Mouse (Mus musculus): ENCODE data around the gene Acoxl. TPM values are rescaled to one million over a fixed set of nuclear protein-coding genes. Genes with fewer than 3 reads are reported as not detected.

Acoxl gene
- polyA plus RNA-seq, 1 experiment = 1.7 TPM

DNA sequence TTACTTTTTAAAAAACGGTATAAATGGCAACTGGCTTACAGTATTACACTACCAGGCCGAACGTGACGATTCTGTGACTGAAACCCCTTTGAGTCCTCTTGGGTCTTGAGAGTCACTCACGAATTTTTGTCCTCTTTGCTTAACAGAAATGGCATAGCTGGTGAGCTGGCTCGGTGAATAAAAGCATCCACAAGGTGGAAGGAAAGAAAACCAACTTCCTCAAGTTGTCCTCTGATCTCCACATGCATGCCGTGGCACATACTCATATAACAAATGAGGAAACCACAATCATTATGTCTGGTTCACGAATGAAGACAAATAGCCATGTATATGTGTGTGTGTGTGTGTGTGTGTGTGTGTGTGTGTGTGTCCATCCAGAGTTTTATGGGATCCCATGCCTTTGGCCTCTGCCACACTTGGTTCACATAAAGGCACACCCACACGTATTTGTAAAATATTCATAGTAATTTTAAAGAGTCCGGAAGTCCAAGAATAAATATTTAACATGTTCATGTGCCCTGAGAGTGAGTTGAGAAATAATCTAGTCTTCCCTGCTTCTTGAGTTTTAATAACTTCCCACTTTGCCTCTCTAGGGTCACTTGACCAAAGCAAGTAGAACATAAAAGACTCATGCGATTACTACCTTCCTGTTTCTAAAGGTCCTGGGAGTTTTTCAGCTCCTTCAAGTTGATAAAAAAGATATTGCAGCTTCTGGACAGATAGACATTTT, 6.4 kb upstream of the Acoxl start:
- Histone ChIP-seq H3K27me3 (ENCODE audit: control insufficient read depth, insufficient read depth, low read length) (no peaks in the 10 kb centered on the region; the same call in 1 of the 2 replicates), H3K4me1 (replicated peaks; ENCODE audit: control insufficient read depth, insufficient read depth, low read length) (peaks cover 4% of the 10 kb centered on the region), H3K27ac (ENCODE audit: control insufficient read depth, insufficient read depth, low read length) (no peak overlapping the region), H3K4me3 (ENCODE audit: control insufficient read depth, insufficient read depth, low read length) (no peak overlapping the region), H3K36me3 (ENCODE audit: control insufficient read depth, insufficient read depth, low read length) (no peaks in the 10 kb centered on the region)
- 11% methylated on average over 11 of the region's 11 CpGs for WGBS
- no peak for TF ChIP-seq CTCF (IDR thresholded peaks at IDR 0.05; ENCODE audit: borderline replicate concordance, control insufficient read depth, extremely low read depth, insufficient read depth, low read length, poor library complexity)
- no peak for TF ChIP-seq POLR2A (IDR thresholded peaks at IDR 0.05; ENCODE audit: control insufficient read depth, extremely low read depth, insufficient read depth, low read length, poor library complexity)
- DNase-seq = no peak

DNA sequence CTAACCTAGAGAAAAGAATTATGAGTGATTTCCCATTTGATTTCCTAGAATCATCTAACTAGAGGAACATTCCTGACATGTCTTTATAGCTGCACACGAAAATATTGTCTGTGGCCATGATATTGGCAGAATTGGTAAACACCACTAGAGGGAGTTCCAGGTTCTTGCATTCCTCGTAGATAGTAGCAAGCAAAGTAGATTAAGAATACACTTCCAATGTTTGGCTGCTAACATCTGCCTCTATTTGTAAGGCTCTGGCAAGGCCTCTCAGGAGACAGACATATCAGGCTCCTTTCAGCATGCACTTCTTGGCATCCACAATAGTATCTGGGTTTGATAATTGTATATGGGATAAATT, 5.9 kb upstream of the Acoxl start:
- Histone ChIP-seq H3K27ac (ENCODE audit: control insufficient read depth, insufficient read depth, low read length) (no peak overlapping the region), H3K4me1 (replicated peaks; ENCODE audit: control insufficient read depth, insufficient read depth, low read length) (peaks cover 4% of the 10 kb centered on the region), H3K4me3 (ENCODE audit: control insufficient read depth, insufficient read depth, low read length) (no peak overlapping the region), H3K36me3 (ENCODE audit: control insufficient read depth, insufficient read depth, low read length) (no peaks in the 10 kb centered on the region), H3K27me3 (ENCODE audit: control insufficient read depth, insufficient read depth, low read length) (no peaks in the 10 kb centered on the region; the same call in 1 of the 2 replicates)
- peak; percentile 19 for DNase-seq
- 4% methylated on average over 2 of the region's 2 CpGs for WGBS
- TF ChIP-seq POLR2A (IDR thresholded peaks at IDR 0.05; ENCODE audit: control insufficient read depth, extremely low read depth, insufficient read depth, low read length, poor library complexity) (no peak), CTCF (IDR thresholded peaks at IDR 0.05; ENCODE audit: borderline replicate concordance, control insufficient read depth, extremely low read depth, insufficient read depth, low read length, poor library complexity) (no peak)

DNA sequence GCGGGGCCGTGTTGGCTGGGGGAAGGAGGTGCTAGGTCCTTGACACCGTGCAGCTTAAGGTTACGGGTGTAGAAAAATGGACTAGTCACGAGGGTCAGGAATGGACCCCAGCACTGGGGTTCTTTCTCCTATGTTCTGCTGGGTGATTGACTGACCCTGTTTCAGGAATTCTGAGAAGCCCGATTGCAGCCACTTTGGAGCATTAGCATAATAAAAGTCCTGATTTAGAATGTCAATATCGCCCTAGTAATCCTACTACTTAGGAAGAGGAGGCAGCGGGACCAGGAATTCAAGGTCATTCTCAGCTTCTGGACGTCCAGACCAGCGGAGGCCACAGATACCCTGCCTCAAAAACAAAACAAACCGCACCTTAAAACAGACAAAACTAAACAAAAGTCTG, 749 bp downstream of the Acoxl start:
- Histone ChIP-seq H3K4me3 (ENCODE audit: control insufficient read depth, insufficient read depth, low read length) (no peak overlapping the region), H3K4me1 (replicated peaks; ENCODE audit: control insufficient read depth, insufficient read depth, low read length) (no peaks in the 10 kb centered on the region), H3K27me3 (ENCODE audit: control insufficient read depth, insufficient read depth, low read length) (peaks cover 3% of the 10 kb centered on the region; the same call in 1 of the 2 replicates), H3K27ac (ENCODE audit: control insufficient read depth, insufficient read depth, low read length) (no peak overlapping the region), H3K36me3 (ENCODE audit: control insufficient read depth, insufficient read depth, low read length) (no peaks in the 10 kb centered on the region)
- WGBS = 39% methylated on average over 11 of the region's 11 CpGs
- DNase-seq = no peak
- TF ChIP-seq CTCF (IDR thresholded peaks at IDR 0.05; ENCODE audit: borderline replicate concordance, control insufficient read depth, extremely low read depth, insufficient read depth, low read length, poor library complexity) = no peak
- TF ChIP-seq POLR2A (IDR thresholded peaks at IDR 0.05; ENCODE audit: control insufficient read depth, extremely low read depth, insufficient read depth, low read length, poor library complexity) = no peak

DNA sequence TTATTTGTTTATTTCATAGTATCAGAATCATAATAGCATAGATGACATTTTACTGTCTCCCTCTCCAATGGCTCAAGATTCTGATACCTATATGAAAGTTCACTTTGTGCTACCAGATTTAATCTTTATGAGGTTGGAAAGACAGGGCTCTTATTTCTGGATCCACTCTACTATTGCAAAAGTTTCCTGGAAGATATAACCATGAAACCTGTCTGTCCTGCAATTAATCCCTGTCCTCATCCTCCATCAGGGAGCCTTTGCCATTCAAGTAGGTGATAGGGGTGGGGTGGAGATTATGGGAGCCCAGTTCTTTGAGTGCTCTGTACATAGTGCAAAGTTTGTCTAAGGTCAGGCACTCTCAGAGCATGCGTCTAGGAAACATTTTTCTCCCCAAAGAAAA, 2.7 kb downstream of the Acoxl start:
- Histone ChIP-seq H3K27me3 (ENCODE audit: control insufficient read depth, insufficient read depth, low read length) (peaks cover 3% of the 10 kb centered on the region; the same call in 1 of the 2 replicates), H3K36me3 (ENCODE audit: control insufficient read depth, insufficient read depth, low read length) (no peaks in the 10 kb centered on the region), H3K4me1 (replicated peaks; ENCODE audit: control insufficient read depth, insufficient read depth, low read length) (no peaks in the 10 kb centered on the region), H3K27ac (ENCODE audit: control insufficient read depth, insufficient read depth, low read length) (no peak overlapping the region), H3K4me3 (ENCODE audit: control insufficient read depth, insufficient read depth, low read length) (no peak overlapping the region)
- WGBS = 100% methylated on average over 1 of the region's 1 CpGs
- TF ChIP-seq CTCF (IDR thresholded peaks at IDR 0.05; ENCODE audit: borderline replicate concordance, control insufficient read depth, extremely low read depth, insufficient read depth, low read length, poor library complexity) (no peak), POLR2A (IDR thresholded peaks at IDR 0.05; ENCODE audit: control insufficient read depth, extremely low read depth, insufficient read depth, low read length, poor library complexity) (no peak)
- no peak for DNase-seq

DNA sequence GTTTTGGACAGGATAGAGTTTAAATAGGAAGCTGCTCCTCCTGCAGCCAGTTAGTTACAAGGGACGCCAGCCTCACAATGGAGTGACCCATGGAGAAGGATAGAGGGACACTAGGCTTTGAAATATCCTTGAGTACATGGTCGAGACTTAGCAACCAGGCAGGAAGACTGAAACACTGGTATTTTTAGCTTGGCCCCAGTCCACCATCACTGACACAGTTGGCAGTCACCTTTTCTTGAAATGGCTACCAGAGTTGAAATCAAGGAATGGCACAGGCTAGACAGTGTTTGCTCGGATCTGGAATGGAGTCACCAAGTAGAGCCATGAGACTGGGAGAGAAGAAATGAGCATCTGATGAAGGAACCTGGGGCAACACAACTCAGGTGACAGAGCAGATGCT, 3.7 kb downstream of the Acoxl start:
- Histone ChIP-seq H3K27ac (ENCODE audit: control insufficient read depth, insufficient read depth, low read length) (no peak overlapping the region), H3K4me1 (replicated peaks; ENCODE audit: control insufficient read depth, insufficient read depth, low read length) (no peaks in the 10 kb centered on the region), H3K27me3 (ENCODE audit: control insufficient read depth, insufficient read depth, low read length) (peaks cover 3% of the 10 kb centered on the region; the same call in 1 of the 2 replicates), H3K36me3 (ENCODE audit: control insufficient read depth, insufficient read depth, low read length) (no peaks in the 10 kb centered on the region), H3K4me3 (ENCODE audit: control insufficient read depth, insufficient read depth, low read length) (no peak overlapping the region)
- 77% methylated on average over 3 of the region's 3 CpGs for WGBS
- no peak for TF ChIP-seq POLR2A (IDR thresholded peaks at IDR 0.05; ENCODE audit: control insufficient read depth, extremely low read depth, insufficient read depth, low read length, poor library complexity)
- DNase-seq = no peak

DNA sequence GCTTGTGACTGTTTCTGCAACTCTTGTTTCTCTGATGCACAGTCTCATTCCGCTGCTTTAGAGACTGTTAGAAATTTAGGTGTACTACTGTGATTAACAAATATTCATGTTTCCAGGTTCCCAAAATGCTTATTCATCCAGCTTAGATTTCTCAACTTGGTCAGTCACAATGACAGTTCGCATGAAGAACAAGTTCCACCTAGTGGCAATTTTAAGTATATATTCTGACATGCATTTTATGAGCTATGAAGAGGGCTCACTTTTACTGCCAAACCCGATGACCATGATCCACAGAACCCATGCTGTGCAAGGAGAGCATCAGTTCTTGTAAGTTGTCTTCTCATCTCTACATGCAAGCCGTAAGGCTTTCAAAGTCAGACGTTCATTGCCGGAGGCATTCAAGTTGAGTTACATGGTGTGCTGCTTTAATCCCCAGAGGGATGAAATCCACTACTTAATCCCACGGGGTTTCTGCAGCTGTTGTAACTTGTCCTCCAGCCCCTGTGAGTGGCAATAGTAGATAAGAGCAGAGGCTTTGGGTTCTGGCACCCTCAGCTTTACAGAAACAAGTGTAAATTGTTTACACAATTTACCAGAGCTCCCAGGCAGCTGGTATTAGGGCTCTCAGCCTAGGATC, 6.8 kb downstream of the Acoxl start:
- Histone ChIP-seq H3K27me3 (ENCODE audit: control insufficient read depth, insufficient read depth, low read length) (no peaks in the 10 kb centered on the region), H3K36me3 (ENCODE audit: control insufficient read depth, insufficient read depth, low read length) (no peaks in the 10 kb centered on the region), H3K27ac (ENCODE audit: control insufficient read depth, insufficient read depth, low read length) (no peak overlapping the region), H3K4me3 (ENCODE audit: control insufficient read depth, insufficient read depth, low read length) (no peak overlapping the region), H3K4me1 (replicated peaks; ENCODE audit: control insufficient read depth, insufficient read depth, low read length) (no peaks in the 10 kb centered on the region)
- no peak for DNase-seq
- 30% methylated on average over 7 of the region's 7 CpGs for WGBS
- TF ChIP-seq CTCF (IDR thresholded peaks at IDR 0.05; ENCODE audit: borderline replicate concordance, control insufficient read depth, extremely low read depth, insufficient read depth, low read length, poor library complexity) = no peak
- no peak for TF ChIP-seq POLR2A (IDR thresholded peaks at IDR 0.05; ENCODE audit: control insufficient read depth, extremely low read depth, insufficient read depth, low read length, poor library complexity)
